Mouse (Mus musculus): ENCODE measurements around the gene Usp49. TPM values are rescaled to one million over a fixed set of nuclear protein-coding genes. Genes with fewer than 3 reads are reported as not detected.
"Not testable (repeated sequence)": the region's sequence is repeated elsewhere in the genome, so short reads cannot be mapped to it uniquely, and the experiment has no call there.

Usp49 gene
- polyA plus RNA-seq, 1 experiment from 2014 or later = 10.8 TPM

GRCm38 (mm10) chr17:47597261-47597660 is 33.2 kb upstream of the Usp49 start:
- Histone ChIP-seq H3K4me3 (replicated peaks) (0 out of 2 replicates have a peak overlapping the region, but pooled peaks have one; percentile 13), H3K9ac (replicated peaks) (peak overlapping the region; percentile 36; the same call in 1 of the 2 replicates), H3K36me3 (peaks cover 38% of the 10 kb centered on the region), H3K27me3 (no peaks in the 10 kb centered on the region), H3K4me2 (replicated peaks) (peak overlapping the region; percentile 96), H3K4me1 (replicated peaks) (peaks cover 55% of the 10 kb centered on the region), H3K9me3 (no peaks in the 10 kb centered on the region), H3K27ac (peak overlapping the region; percentile 88; the same call in 1 of the 2 replicates)
- 45% methylated on average over 13 of the region's 13 CpGs for WGBS
- ATAC-seq = no peak

- Histone ChIP-seq H3K4me3 (replicated peaks) (no peak overlapping the region), H3K27ac (peak overlapping the region; percentile 51; the same call in 1 of the 2 replicates), H3K9me3 (no peaks in the 10 kb centered on the region), H3K36me3 (peaks cover 46% of the 10 kb centered on the region), H3K4me1 (replicated peaks) (peaks cover 51% of the 10 kb centered on the region), H3K4me2 (replicated peaks) (peak overlapping the region; percentile 96; the same call in 1 of the 2 replicates), H3K27me3 (no peaks in the 10 kb centered on the region), H3K9ac (replicated peaks) (no peak overlapping the region)
- 21% methylated on average over 10 of the region's 10 CpGs for WGBS
- peak; percentile 13; the same call in 1 of the 2 replicates for ATAC-seq
Observed at GRCm38 (mm10) chr17:47597838-47598579, 32.5 kb upstream of the Usp49 start.

- 84% methylated on average over 10 of the region's 10 CpGs for WGBS
- Histone ChIP-seq H3K4me1 (replicated peaks) (peaks cover 49% of the 10 kb centered on the region), H3K27ac (peak overlapping the region; percentile 51; the same call in 1 of the 2 replicates), H3K36me3 (peaks cover 49% of the 10 kb centered on the region)
- not testable (repeated sequence) for H3K4me2 ChIP-seq (replicated peaks); H3K4me3 ChIP-seq (replicated peaks); H3K27me3 ChIP-seq; H3K9ac ChIP-seq (replicated peaks); H3K9me3 ChIP-seq
- ATAC-seq = 0 out of 2 replicates have a peak, but pooled peaks have one; percentile 5
Observed at GRCm38 (mm10) chr17:47598580-47599304, 31.7 kb upstream of the Usp49 start.

- H3K9me3 ChIP-seq = no peaks in the 10 kb centered on the region
- H3K36me3 ChIP-seq = peaks cover 59% of the 10 kb centered on the region
- ATAC-seq = no peak
- H3K4me3 ChIP-seq (replicated peaks) = no peak overlapping the region
- peaks cover 39% of the 10 kb centered on the region for H3K4me1 ChIP-seq (replicated peaks)
- WGBS = 82% methylated on average over 11 of the region's 11 CpGs
- no peak overlapping the region for H3K27ac ChIP-seq
- no peaks in the 10 kb centered on the region for H3K27me3 ChIP-seq
- no peak overlapping the region for H3K9ac ChIP-seq (replicated peaks)
- H3K4me2 ChIP-seq (replicated peaks) = no peak overlapping the region
Observed at GRCm38 (mm10) chr17:47599511-47600297, 30.8 kb upstream of the Usp49 start.

GRCm38 (mm10) chr17:47600601-47601388 is 29.7 kb upstream of the Usp49 start:
- ATAC-seq = no peak
- Histone ChIP-seq H3K4me3 (replicated peaks) (no peak overlapping the region), H3K27ac (no peak overlapping the region), H3K36me3 (peaks cover 69% of the 10 kb centered on the region), H3K9me3 (no peaks in the 10 kb centered on the region), H3K27me3 (no peaks in the 10 kb centered on the region), H3K4me2 (replicated peaks) (no peak overlapping the region), H3K4me1 (replicated peaks) (peaks cover 28% of the 10 kb centered on the region), H3K9ac (replicated peaks) (no peak overlapping the region)
- WGBS = 90% methylated on average over 13 of the region's 13 CpGs

- Histone ChIP-seq H3K27ac (no peak overlapping the region), H3K4me3 (replicated peaks) (no peak overlapping the region), H3K36me3 (peaks cover 75% of the 10 kb centered on the region), H3K9me3 (no peaks in the 10 kb centered on the region), H3K27me3 (no peaks in the 10 kb centered on the region), H3K4me2 (replicated peaks) (no peak overlapping the region), H3K9ac (replicated peaks) (no peak overlapping the region), H3K4me1 (replicated peaks) (peaks cover 23% of the 10 kb centered on the region)
- WGBS = 93% methylated on average over 10 of the region's 10 CpGs
- no peak for ATAC-seq
Observed at GRCm38 (mm10) chr17:47601389-47601755, 29.1 kb upstream of the Usp49 start.

GRCm38 (mm10) chr17:47602289-47602688 is 28.2 kb upstream of the Usp49 start:
- no peaks in the 10 kb centered on the region for H3K9me3 ChIP-seq
- H3K4me1 ChIP-seq (replicated peaks) = peaks cover 13% of the 10 kb centered on the region
- WGBS = 95% methylated on average over 11 of the region's 11 CpGs
- ATAC-seq = no peak
- H3K36me3 ChIP-seq = peaks cover 83% of the 10 kb centered on the region
- H3K4me3 ChIP-seq (replicated peaks) = no peak overlapping the region
- H3K27ac ChIP-seq = no peak overlapping the region
- H3K4me2 ChIP-seq (replicated peaks) = no peak overlapping the region
- no peaks in the 10 kb centered on the region for H3K27me3 ChIP-seq
- H3K9ac ChIP-seq (replicated peaks) = no peak overlapping the region

GRCm38 (mm10) chr17:47606220-47606619 is 24.3 kb upstream of the Usp49 start:
- Histone ChIP-seq H3K4me3 (replicated peaks) (no peak overlapping the region), H3K4me2 (replicated peaks) (no peak overlapping the region), H3K27ac (no peak overlapping the region), H3K4me1 (replicated peaks) (peaks cover 14% of the 10 kb centered on the region), H3K27me3 (no peaks in the 10 kb centered on the region), H3K36me3 (peaks cover 72% of the 10 kb centered on the region), H3K9ac (replicated peaks) (no peak overlapping the region), H3K9me3 (no peaks in the 10 kb centered on the region)
- ATAC-seq = no peak
- 72% methylated on average over 5 of the region's 5 CpGs for WGBS

GRCm38 (mm10) chr17:47609182-47609581 is 21.3 kb upstream of the Usp49 start:
- ATAC-seq = no peak
- no peak overlapping the region for H3K27ac ChIP-seq
- no peak overlapping the region for H3K4me3 ChIP-seq (replicated peaks)
- H3K4me2 ChIP-seq (replicated peaks) = 0 out of 2 replicates have a peak overlapping the region, but pooled peaks have one; percentile 68
- H3K9ac ChIP-seq (replicated peaks) = no peak overlapping the region
- WGBS = 95% methylated on average over 4 of the region's 4 CpGs
- peaks cover 53% of the 10 kb centered on the region for H3K36me3 ChIP-seq
- H3K4me1 ChIP-seq (replicated peaks) = peaks cover 26% of the 10 kb centered on the region
- no peaks in the 10 kb centered on the region for H3K27me3 ChIP-seq
- H3K9me3 ChIP-seq = no peaks in the 10 kb centered on the region

GRCm38 (mm10) chr17:47610849-47611660 is 19.4 kb upstream of the Usp49 start, which contains the start of the genes Bysl, Med20 and Gm20517:
Gene Bysl (minus strand): TSS chr17:47611492.
Gene Med20 (plus strand): TSS chr17:47611582.
Gene Gm20517 (plus strand): TSS chr17:47611589.
- WGBS = under 1% methylated on average over 59 of the region's 59 CpGs
- H3K9ac ChIP-seq (replicated peaks) = peak within 1 kb of the TSS; percentile 71
- no peaks in the 10 kb centered on the region for H3K27me3 ChIP-seq
- ATAC-seq = peak; percentile 95
- no peaks in the 10 kb centered on the region for H3K9me3 ChIP-seq
- peaks cover 47% of the 10 kb centered on the region for H3K36me3 ChIP-seq
- peak within 1 kb of the TSS; percentile 68 for H3K4me2 ChIP-seq (replicated peaks)
- H3K4me3 ChIP-seq (replicated peaks) = peak within 1 kb of the TSS; percentile 54
- H3K27ac ChIP-seq = peak within 1 kb of the TSS; percentile 58
- H3K4me1 ChIP-seq (replicated peaks) = peaks cover 26% of the 10 kb centered on the region
